Mouse (Mus musculus): ENCODE measurements at regions not wholly inside any gene's neighbourhood (a gene's known extent, or its start where the extent isn't known, plus 50 kb on each side); places are given as distances from the start of the nearest gene placed in this dataset.

- no peak for DNase-seq
These were observed 159.1 kb downstream of the En1 start for GRCm38 (mm10) chr1:120761364-120761763.

GRCm38 (mm10) chr1:120762498-120762897 is 160.3 kb downstream of the En1 start:
- DNase-seq: no peak

- DNase-seq: no peak
These were observed 160.8 kb downstream of the En1 start for GRCm38 (mm10) chr1:120762921-120763595.

- DNase-seq: no peak
These were observed 164.8 kb downstream of the En1 start for GRCm38 (mm10) chr1:120767054-120767453.

GRCm38 (mm10) chr1:120771269-120771668 is 169.1 kb downstream of the En1 start:
- DNase-seq: no peak

GRCm38 (mm10) chr1:120776906-120777305 is 174.7 kb downstream of the En1 start:
- no peak for DNase-seq

- DNase-seq: no peak
These were observed 175.2 kb downstream of the En1 start for GRCm38 (mm10) chr1:120777468-120777867.

GRCm38 (mm10) chr1:120795245-120795644 is 193.0 kb downstream of the En1 start:
- DNase-seq: peak; percentile 20

GRCm38 (mm10) chr1:120801248-120801979 is 199.2 kb downstream of the En1 start:
- no peak for DNase-seq

- DNase-seq: no peak
These were observed 199.8 kb downstream of the En1 start for GRCm38 (mm10) chr1:120801980-120802364.

- DNase-seq: no peak
These were observed 212.2 kb downstream of the En1 start for GRCm38 (mm10) chr1:120814441-120814840.

- DNase-seq: no peak
These were observed 214.1 kb downstream of the En1 start for GRCm38 (mm10) chr1:120816237-120816820.

- DNase-seq: no peak
These were observed 215.3 kb downstream of the En1 start for GRCm38 (mm10) chr1:120817563-120817962.

- no peak for DNase-seq
These were observed 229.8 kb downstream of the En1 start for GRCm38 (mm10) chr1:120831975-120832374.

- DNase-seq: no peak
These were observed 240.4 kb downstream of the En1 start for GRCm38 (mm10) chr1:120842596-120842995.

- no peak for DNase-seq
These were observed 243.9 kb downstream of the En1 start for GRCm38 (mm10) chr1:120846146-120846545.

- peak; percentile 33 for DNase-seq
These were observed 249.8 kb downstream of the En1 start for GRCm38 (mm10) chr1:120851860-120852503.

GRCm38 (mm10) chr1:120857566-120857965 is 255.3 kb downstream of the En1 start:
- DNase-seq: no peak

- DNase-seq: no peak
These were observed 257.3 kb downstream of the En1 start for GRCm38 (mm10) chr1:120859546-120859945.

GRCm38 (mm10) chr1:120872554-120872953 is 270.3 kb downstream of the En1 start:
- DNase-seq: no peak

- DNase-seq: no peak
These were observed 280.8 kb downstream of the En1 start for GRCm38 (mm10) chr1:120882959-120883549.

GRCm38 (mm10) chr1:120883632-120884031 is 281.4 kb downstream of the En1 start:
- no peak for DNase-seq

- no peak for DNase-seq
These were observed 308.6 kb downstream of the En1 start for GRCm38 (mm10) chr1:120910801-120911200.

Measured in lung, postnatal 14 days (tissue).